Mouse (Mus musculus) R1 (cell line): Measurements from ENCODE around the gene Ndufs3.

Source experiments
- DNase-seq: peaks from one replicate; pipeline ENCODE4 v3.0.0-alpha.2; 2018; ENCODE audit warnings: low read depth, low spot score

Ndufs3 gene

GRCm38 (mm10) chr2:90850401-90850800 lies 54.2 kb downstream of the Ndufs3 start:
- no peak for DNase-seq

- no peak for DNase-seq
Measured at GRCm38 (mm10) chr2:90848331-90848730, 56.3 kb downstream of the Ndufs3 start.

DNA sequence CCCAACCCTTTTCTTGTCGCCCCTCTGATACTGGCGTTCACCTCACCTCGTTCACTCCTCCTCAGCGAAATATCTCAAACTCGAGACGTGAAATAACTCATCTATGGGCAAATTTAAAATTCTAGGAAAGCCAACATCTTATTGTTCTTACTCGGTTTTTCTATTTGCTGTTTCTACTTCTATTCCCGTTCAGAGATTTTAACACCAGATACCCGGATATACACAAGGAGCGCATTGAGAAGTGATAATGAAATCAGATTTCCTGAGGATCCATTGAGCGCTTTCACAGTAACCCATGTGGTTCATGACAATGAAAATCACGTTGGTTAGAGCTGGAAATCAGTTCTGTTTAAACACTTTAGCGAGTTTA lies 57.0 kb downstream of the Ndufs3 start:
- DNase-seq: peak; percentile 26

- DNase-seq: peak; percentile 97
Measured at GRCm38 (mm10) chr2:90846955-90847680, 57.5 kb downstream of the Ndufs3 start, which contains the start of gene Mtch2. Gene Mtch2, plus strand, starts transcription at chr2:90847155.

DNA sequence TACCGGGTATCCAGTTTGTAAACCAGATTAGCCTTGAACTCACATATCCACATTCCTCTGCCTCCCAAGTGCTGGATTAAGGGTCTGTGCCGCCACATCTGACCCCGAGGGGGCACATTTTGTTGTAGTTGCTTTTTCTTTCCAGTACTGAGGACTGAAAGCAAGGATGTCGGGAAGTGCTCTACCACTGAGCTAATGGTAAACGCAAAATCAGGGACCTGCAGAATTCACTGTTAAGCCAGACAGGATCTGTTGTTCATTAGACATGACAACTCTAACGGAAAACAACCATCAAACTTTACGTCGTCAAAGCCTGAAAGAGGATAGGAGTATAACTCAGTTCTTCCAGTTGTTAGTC lies 58.1 kb downstream of the Ndufs3 start:
- DNase-seq: no peak

DNA sequence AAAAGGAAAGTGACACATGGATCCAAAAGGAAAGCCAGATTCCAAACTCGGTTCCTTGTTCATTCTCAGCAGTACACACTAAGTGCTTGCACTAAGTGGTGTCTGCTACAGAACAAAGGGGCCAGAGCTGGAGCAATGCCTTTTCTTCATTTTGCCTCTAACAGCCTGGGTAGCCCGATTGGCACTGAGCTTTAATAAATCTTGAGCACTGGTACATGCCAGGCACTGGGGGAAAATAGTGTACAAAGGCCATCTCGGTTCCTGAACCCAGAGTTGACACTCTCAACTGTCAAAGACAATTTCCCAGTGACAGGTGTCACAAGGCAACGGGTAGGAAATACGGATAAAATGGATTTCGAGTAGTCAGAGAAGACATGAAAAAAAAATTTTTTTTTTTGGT lies 58.5 kb downstream of the Ndufs3 start:
- DNase-seq: no peak

- DNase-seq: no peak
Measured at GRCm38 (mm10) chr2:90845234-90845633, 59.4 kb downstream of the Ndufs3 start.
